Mouse (Mus musculus): Measurements from ENCODE around the gene Mogs. TPM values are rescaled to one million over a fixed set of nuclear protein-coding genes. Genes with fewer than 3 reads are reported as not detected.

The Mogs gene
- 1 to 10 TPM; 4.7 to 6.6 TPM for total RNA-seq (2021)
- long read RNA-seq, experiment 1, transcript Mogs-201 (4 exons, 2,780 nt), result major isoform, 26 of 29 reads
- long read RNA-seq, experiment 1, partial matches to known transcripts, result 0 of 29 reads
- long read RNA-seq, experiment 1, other reads (novel, unspliced or antisense), result 2 of 29 reads
- long read RNA-seq, experiment 2, transcript Mogs-201 (4 exons, 2,780 nt), result major isoform, 15 of 16 reads
- long read RNA-seq, experiment 2, partial matches to known transcripts, result 1 of 16 reads
- long read RNA-seq, experiment 2, other reads (novel, unspliced or antisense), result 0 of 16 reads

DNA sequence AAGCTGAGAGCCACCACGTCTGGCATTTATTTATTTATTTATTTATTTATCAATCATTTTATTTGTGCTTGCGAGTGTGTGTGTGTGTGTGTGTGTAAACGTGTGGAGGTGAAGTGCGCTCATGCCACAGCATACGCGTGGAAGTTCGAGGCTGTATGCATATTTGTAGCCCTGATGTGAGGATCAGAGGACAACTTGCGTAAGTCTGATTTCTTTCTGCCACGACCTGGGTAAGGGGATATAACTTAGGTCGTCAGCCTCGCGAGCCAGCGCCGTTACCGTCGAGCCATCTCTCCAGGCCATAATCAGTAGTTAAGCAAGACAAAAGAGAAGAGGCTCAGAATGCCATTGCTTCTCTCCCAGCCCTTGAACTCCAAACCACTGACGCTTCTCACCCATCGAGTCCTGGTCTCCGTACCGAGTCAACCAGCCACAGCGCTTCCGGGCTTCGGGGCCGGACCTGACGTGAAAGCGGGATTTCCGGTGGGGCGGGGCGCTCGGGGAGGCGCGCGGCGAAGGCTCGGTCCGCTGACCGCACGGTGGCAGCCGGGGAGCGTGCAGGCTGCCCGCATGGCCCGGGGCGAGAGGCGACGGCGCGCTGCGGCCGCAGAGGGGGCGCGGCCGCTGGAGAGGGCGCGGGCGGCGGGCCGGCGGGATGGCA lies at the start of gene Mogs:
Mogs (plus strand) TSS at position 486 of the 661 bp plus-strand sequence.
- TF ChIP-seq CTCF (IDR thresholded peaks at IDR 0.05), result peak; percentile 69
- DNase-seq, result peak; percentile 97
- intact Hi-C loops (cut with DNase I), result no loop called here
- peak within 1 kb of the TSS; percentile 87 for H3K4me3 ChIP-seq
- peak within 1 kb of the TSS; percentile 94 for H3K27ac ChIP-seq

GRCm38 (mm10) chr6:83065995-83066394 lies 49.3 kb upstream of the Mogs start:
- no peak for TF ChIP-seq CTCF (IDR thresholded peaks at IDR 0.05)
- intact Hi-C loops (cut with DNase I), result no loop called here
- Histone ChIP-seq H3K27ac (no peak overlapping the region), H3K4me3 (no peak overlapping the region)
- DNase-seq, result no peak

- TF ChIP-seq CTCF (IDR thresholded peaks at IDR 0.05), result no peak
- intact Hi-C loops (cut with DNase I), result no loop called here
Measured at GRCm38 (mm10) chr6:83066441-83066840, 48.9 kb upstream of the Mogs start.

GRCm38 (mm10) chr6:83068221-83068620 lies 47.1 kb upstream of the Mogs start:
- H3K27ac ChIP-seq, result no peak overlapping the region
- TF ChIP-seq CTCF (IDR thresholded peaks at IDR 0.05), result no peak
- no peak for DNase-seq
- intact Hi-C loops (cut with DNase I), result no loop called here
- H3K4me3 ChIP-seq, result peak overlapping the region; percentile 58; the same call in 1 of the 2 replicates

More at GRCm38 (mm10) chr6:83066441-83066840, 48.9 kb upstream of the Mogs start:
- DNase-seq, result no peak
- Histone ChIP-seq H3K27ac (no peak overlapping the region), H3K4me3 (no peak overlapping the region)

GRCm38 (mm10) chr6:83068706-83069487 lies 46.4 kb upstream of the Mogs start:
- intact Hi-C loops (cut with DNase I), result no loop called here
- peak overlapping the region; percentile 58 for H3K4me3 ChIP-seq
- TF ChIP-seq CTCF (IDR thresholded peaks at IDR 0.05), result no peak
- H3K27ac ChIP-seq, result no peak overlapping the region
- DNase-seq, result no peak

- intact Hi-C loops (cut with DNase I), result no loop called here
- Histone ChIP-seq H3K27ac (no peak overlapping the region), H3K4me3 (peak overlapping the region; percentile 47)
- DNase-seq, result no peak
- TF ChIP-seq CTCF (IDR thresholded peaks at IDR 0.05), result no peak
Measured at GRCm38 (mm10) chr6:83069488-83070246, 45.6 kb upstream of the Mogs start.

DNA sequence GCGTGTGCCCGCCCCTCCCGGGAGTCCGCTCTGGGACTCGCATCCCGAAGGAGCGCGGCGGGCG lies 45.2 kb upstream of the Mogs start, which contains the start of gene Tlx2:
Tlx2 (minus strand) TSS at position 47 of the 64 bp plus-strand sequence.
- Histone ChIP-seq H3K4me3 (peak within 1 kb of the TSS; percentile 58), H3K27ac (no peak within 1 kb of the TSS)
- no peak for DNase-seq
- no peak for TF ChIP-seq CTCF (IDR thresholded peaks at IDR 0.05)
- intact Hi-C loops (cut with DNase I), result no loop called here

- Histone ChIP-seq H3K27ac (no peak overlapping the region), H3K4me3 (peak overlapping the region; percentile 47)
- TF ChIP-seq CTCF (IDR thresholded peaks at IDR 0.05), result no peak
- DNase-seq, result no peak
- intact Hi-C loops (cut with DNase I), result no loop called here
Measured at GRCm38 (mm10) chr6:83070311-83071219, 44.7 kb upstream of the Mogs start.

DNA sequence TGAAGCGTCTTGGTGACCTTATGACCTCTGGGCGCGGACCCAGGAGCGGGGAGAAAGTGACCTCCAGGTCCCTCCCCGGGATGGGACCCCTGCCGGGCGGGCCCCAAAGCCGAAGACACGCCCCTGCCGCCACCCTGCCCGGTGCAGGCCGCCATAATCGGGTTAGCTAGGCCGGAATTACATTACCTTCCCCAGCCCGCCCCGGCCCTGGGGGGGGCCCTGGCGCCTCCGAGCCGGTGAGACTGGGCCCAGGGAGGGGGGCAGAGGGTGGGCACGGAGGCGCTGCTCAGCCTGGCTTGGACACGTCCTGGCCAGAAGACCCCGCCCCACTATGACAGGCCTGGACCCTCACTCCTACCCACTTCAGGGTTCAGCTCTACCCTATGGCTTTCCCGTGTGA lies 44.1 kb upstream of the Mogs start:
- no peak for TF ChIP-seq CTCF (IDR thresholded peaks at IDR 0.05)
- Histone ChIP-seq H3K27ac (no peak overlapping the region), H3K4me3 (no peak overlapping the region)
- intact Hi-C loops (cut with DNase I), result no loop called here
- no peak for DNase-seq

- H3K27ac ChIP-seq, result no peak overlapping the region
- no peak overlapping the region for H3K4me3 ChIP-seq
- intact Hi-C loops (cut with DNase I), result no loop called here
- DNase-seq, result no peak
- peak; percentile 17; the same call in 1 of the 2 replicates for TF ChIP-seq CTCF (IDR thresholded peaks at IDR 0.05)
Measured at GRCm38 (mm10) chr6:83074979-83075378, 40.3 kb upstream of the Mogs start.

DNA sequence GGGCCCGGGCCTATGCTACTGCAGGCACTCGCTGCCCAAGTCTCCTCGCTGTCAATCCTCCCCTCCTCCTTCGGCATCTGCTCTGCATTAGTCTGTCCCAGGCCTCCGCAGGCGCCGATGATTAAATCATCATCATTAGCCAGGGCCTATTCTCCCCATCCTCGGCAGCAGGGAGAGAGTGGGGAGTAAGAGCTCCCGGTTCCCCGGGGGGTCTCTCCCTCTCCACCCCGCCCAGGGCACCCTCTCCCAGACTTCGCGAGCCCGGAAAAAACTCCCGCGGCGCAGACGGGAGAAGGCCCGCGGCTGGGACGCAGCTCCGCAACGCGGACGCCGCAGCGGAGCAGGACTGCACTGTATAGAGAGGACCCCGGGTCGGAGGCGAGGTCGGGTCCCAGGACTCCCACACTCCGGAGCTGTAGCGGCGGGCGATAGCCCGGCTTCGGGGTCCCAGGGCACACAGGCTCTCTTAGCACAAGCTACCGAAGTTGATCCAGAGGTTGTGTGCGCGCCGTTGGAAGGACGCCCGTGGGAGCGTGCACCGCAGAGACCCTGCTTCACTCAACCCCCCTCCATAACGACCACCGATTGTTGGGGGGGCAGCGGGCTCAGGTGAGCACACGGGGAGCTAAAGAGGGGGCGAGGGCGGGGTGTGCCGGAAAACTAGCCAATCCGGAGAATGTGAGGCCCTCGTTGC lies 37.5 kb upstream of the Mogs start, which contains the start of gene Pcgf1:
Pcgf1 (plus strand) TSS at position 240 of the 694 bp plus-strand sequence.
- DNase-seq, result no peak
- intact Hi-C loops (cut with DNase I), result loop anchor here (1.0 to 2.0 kb wide), 2 partner anchors 23 to 80 kb away; partner anchors contain the start of genes Aup1 and Htra2
- no peak for TF ChIP-seq CTCF (IDR thresholded peaks at IDR 0.05)
- H3K27ac ChIP-seq, result peak within 1 kb of the TSS; percentile 99
- peak within 1 kb of the TSS; percentile 88 for H3K4me3 ChIP-seq

All from gastrocnemius, adult 2 months (tissue).